Mouse (Mus musculus) ovary, postnatal 14 days (tissue): ENCODE data around the gene Gm20792.
"Not testable (repeated sequence)": the region's sequence is repeated elsewhere in the genome, so short reads cannot be mapped to it uniquely, and the experiment has no call there.

Experiments used
- DNase-seq: peaks from one replicate; pipeline ENCODE4 v3.0.0; 2022; ENCODE audit warnings: low spot score

Gm20792 gene

DNA sequence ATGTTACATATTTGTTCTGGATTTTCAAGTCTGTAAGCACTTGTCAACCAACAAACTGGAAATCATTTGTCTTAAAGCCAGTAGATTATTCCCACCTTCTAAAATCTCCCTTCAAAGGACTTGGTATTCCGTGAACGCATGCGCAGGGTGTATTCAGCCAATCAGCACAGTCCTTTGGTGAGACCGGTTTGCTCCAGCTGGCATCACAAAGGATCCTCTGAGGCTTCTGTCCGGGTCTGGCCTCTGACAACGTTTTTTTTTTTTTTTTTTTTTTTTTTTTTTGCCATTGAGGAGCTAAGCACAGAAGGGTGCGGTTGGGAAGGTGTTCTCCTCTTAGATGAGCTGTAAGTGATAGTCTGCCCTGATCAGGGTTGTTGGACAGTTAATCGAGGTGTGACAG is at the start of gene Gm20792:
Gene Gm20792 (plus strand): TSS at position 301 of the 400 bp plus-strand sequence.
- not testable (repeated sequence) for DNase-seq
